Mouse (Mus musculus) CD4-positive, CD25-positive, alpha-beta regulatory T cell (primary cell): Measurements from ENCODE around the gene G430095P16Rik. TPM values are rescaled to one million over a fixed set of nuclear protein-coding genes. Genes with fewer than 3 reads are reported as not detected.

ENCODE experiments used
- polyA plus RNA-seq: library from polyadenylated mRNA; unstranded; fragments of 100-300 nt; shearing (Covaris generic); gene quantifications from one replicate; pipeline ENCODE4 v1.2.1, GENCODE M21; 2017

G430095P16Rik gene
- polyA plus RNA-seq: 28.5 TPM

GRCm38 (mm10) chr8:84722850-84723570, at the start of gene G430095P16Rik:
TSS of gene G430095P16Rik (plus strand) at chr8:84723007.

DNA sequence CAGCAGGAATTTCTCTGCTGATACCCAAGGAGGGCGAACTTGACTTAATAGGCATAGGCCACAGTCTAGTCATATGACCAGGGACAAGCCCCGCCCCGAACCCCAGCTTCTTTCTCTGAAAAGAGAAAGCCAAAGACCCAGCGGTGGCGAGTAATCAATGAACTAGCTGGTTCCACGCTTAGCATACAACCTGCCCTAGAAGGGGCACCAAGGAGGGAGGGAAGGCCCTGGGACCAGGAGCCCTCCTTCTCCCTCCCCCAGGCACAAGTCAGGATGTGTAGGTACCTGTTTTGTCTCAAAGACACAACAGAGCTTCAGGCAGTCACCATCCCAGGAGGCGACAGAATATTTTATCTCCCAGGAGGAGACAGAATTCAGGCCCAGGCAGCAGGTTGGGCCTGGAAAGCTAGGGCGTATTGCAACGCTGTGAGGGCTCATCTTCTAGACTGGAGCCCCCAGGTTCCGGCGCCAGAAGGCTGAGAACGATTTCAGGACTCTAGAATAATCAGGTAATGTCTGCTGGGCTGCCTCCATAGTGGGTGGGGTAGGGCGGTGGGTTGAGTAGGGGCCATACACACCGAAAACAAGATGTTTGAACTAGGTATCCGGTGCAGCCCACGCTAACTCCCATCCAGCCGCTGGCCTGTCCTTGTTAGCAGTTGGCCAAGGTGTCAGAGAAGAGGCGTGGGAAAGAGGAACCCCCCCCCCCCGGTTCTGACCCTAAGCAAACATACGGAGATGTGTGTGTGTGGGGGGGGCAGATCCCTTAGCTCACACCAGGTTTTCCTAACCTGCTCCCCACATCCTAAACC, 36.4 kb upstream of the G430095P16Rik start, which contains the start of gene Trmt1:
TSS of gene Trmt1 (plus strand) at position 117 of the 812 bp plus-strand sequence.

DNA sequence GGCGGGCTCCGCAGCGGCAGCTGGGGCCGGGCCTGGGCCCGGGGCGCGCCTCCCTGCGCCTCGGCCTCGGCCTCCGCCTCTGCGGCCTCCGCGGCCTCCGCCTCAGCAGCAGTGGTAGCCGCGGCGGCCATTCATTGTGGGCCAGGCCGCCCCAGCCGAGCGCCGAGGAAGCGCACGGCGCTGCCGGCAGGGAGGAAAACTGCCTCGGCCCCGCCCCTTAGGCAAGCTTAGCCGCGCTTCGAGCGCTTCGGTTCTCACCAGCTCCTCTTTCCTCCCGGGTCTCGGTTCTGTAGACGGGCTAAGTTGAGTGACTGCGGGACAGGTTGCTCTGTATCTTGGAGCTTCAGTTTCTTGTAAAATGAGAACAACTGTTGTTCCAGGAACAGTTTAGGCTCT, 35.1 kb upstream of the G430095P16Rik start, which contains the start of gene Nacc1:
TSS of gene Nacc1 (minus strand) at position 158 of the 396 bp plus-strand sequence.

GRCm38 (mm10) chr8:84700941-84701911, 21.6 kb upstream of the G430095P16Rik start, which contains the start of gene Lyl1:
TSS of gene Lyl1 (plus strand) at chr8:84701457.

Other genes starting within 250 kb of the G430095P16Rik start
- gene Ier2, start 60.2 kb upstream of the G430095P16Rik start, polyA plus RNA-seq: 290 TPM
- gene Trmt1, start 36.7 kb upstream of the G430095P16Rik start, polyA plus RNA-seq: 59.3 TPM
- gene Nacc1, start 35.1 kb upstream of the G430095P16Rik start, polyA plus RNA-seq: 19.2 TPM
- gene Lyl1, start 21.6 kb upstream of the G430095P16Rik start, polyA plus RNA-seq: 0.78 TPM
- gene Nfix, start 77.3 kb downstream of the G430095P16Rik start, polyA plus RNA-seq: 12.6 TPM
- gene Dand5, start 99.8 kb downstream of the G430095P16Rik start, polyA plus RNA-seq: 6.6 TPM
- gene Gadd45gip1, start 108.5 kb downstream of the G430095P16Rik start, polyA plus RNA-seq: 33.5 TPM
- 212 TPM for gene Rad23a, start 117.7 kb downstream of the G430095P16Rik start, polyA plus RNA-seq
- 491 TPM for gene Calr, start 123.9 kb downstream of the G430095P16Rik start, polyA plus RNA-seq
- gene Farsa, start 134.0 kb downstream of the G430095P16Rik start, polyA plus RNA-seq: 102 TPM
- 4.5 TPM for gene Syce2, start 149.1 kb downstream of the G430095P16Rik start, polyA plus RNA-seq
- 39.3 TPM for gene Gcdh, start 170.9 kb downstream of the G430095P16Rik start, polyA plus RNA-seq
- 0.16 TPM for gene Klf1, start 178.9 kb downstream of the G430095P16Rik start, polyA plus RNA-seq
- 14.6 TPM for gene Dnase2a, start 185.6 kb downstream of the G430095P16Rik start, polyA plus RNA-seq
- 1.2 TPM for gene Mast1, start 214.4 kb downstream of the G430095P16Rik start, polyA plus RNA-seq
- 0.19 TPM for gene Rtbdn, start 224.0 kb downstream of the G430095P16Rik start, polyA plus RNA-seq
- not detected for gene Gm49661, start 246.4 kb downstream of the G430095P16Rik start, polyA plus RNA-seq
- 181 TPM for gene Prdx2, start 246.6 kb downstream of the G430095P16Rik start, polyA plus RNA-seq
- 99.4 TPM for gene Rnaseh2a, start 246.8 kb downstream of the G430095P16Rik start, polyA plus RNA-seq